Mouse (Mus musculus) hindlimb bud, embryonic 11.5 days (tissue): ENCODE data around the gene Bcl7b.
"Not testable (repeated sequence)": the region's sequence is repeated elsewhere in the genome, so short reads cannot be mapped to it uniquely, and the experiment has no call there.

Source experiments
- DNase-seq: peaks from one replicate; pipeline ENCODE4 v3.0.0-alpha.2; 2012; ENCODE audit warnings: low read depth, low spot score; ENCODE audit errors: extremely low spot score

Bcl7b gene

DNA sequence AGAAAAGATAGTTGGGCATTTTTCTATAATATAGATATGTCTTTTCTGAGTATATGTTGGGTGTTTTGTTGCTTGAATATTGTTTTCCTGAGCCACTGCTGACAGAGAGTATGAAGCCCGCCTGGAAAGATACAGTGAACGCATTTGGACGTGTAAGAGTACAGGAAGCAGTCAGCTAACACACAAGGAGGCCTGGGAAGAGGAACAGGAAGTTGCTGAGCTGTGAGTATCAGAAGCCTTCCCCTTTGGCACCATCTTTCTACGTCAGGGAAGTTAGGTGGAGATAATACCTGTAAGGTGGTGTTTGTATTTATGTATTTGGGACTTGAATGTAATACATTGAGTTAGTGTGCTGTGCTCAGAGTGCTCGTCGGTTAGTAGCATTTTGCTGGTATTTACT lies 28.3 kb downstream of the Bcl7b start:
- no peak for DNase-seq

DNA sequence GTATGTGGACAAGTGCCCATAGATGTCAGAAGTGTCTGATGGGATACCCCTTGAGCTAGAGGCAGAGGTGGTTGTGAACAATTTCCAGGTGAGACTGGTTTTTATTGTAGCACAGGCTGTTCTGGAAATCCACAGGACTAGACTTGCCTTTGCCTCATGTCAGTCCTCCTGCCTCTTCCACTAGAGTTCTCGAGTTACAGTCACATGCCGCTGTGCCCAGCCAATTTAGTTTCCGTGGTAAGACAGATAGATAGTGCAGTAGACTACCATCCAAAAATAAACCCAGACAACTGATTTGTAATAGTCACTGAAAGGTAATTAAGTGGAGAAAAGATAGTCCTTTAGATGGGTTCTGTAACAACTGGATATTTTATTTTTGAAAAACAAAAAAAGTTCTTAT lies 34.7 kb downstream of the Bcl7b start:
- no peak for DNase-seq

DNA sequence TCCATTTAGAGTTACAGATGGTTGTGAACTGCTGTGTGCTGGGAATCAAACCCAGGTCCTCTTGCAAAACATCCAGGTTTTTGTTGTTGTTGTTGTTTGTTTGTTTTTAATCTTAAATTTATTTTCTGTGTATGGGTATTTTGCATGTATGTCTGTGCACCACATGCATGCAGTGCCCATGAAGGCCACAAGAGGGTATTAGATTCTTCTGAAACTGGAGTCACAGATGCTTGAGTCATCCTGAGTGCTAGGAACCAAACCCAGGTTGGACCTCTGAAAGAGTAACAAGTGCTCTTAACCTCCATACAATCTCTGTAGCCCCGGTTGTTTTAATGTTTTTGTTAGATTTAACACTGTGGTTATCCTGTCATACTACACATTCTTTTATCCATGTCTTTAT lies 40.1 kb downstream of the Bcl7b start:
- DNase-seq, result no peak

DNA sequence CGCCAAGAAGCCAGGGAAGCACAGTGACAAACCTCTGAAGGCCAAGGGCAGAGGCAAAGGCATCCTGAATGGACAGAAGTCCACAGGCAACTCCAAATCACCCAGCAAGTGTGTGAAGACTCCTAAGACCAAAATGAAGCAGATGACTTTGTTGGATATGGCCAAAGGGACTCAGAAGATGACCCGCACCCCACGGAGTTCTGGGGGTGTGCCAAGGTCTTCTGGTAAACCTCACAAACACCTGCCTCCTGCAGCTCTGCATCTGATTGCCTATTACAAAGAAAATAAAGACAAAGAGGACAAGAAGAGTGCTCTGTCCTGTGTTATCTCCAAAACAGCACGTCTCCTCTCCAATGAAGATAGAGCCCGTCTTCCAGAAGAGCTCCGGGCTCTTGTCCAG lies 48.8 kb downstream of the Bcl7b start:
- no peak for DNase-seq

DNA sequence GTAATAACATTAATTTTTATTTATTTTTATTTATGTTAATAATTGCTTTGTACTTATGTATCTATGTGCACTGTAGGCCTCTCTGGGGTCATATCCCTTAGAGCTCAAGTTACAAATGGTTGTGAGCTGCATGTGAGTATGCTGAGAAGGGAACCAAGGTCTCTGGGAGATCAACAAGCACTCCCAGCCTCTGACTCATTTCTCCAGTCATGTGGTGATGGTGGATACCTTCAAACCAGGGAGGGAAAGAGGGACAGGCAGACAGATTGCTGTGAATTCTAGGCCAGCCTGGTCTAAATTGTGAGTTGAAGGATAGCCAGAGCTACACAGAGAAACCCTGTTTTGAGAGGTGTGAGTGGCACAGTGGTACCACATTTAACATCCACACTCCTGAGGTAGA lies 52.9 kb downstream of the Bcl7b start:
- DNase-seq, result no peak

DNA sequence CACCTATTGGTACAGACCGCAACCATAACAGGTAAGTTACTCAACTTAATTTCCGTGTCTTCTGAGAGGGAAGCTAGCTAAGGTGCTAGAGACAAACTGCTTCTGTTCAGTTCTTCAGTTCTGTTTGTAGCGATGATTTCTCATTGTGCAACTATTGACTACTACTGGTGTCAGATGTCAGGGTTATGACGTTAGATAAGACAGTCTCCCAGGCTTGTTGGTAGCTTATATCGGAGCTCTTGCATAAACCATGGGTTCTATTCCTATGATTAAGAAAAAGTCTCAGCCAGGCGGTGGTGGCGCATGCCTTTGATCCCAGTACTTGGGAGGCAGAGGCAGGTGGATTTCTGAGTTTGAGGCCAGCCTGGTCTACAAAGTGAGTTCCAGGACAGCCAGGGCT lies 54.0 kb downstream of the Bcl7b start:
- DNase-seq, result no peak

DNA sequence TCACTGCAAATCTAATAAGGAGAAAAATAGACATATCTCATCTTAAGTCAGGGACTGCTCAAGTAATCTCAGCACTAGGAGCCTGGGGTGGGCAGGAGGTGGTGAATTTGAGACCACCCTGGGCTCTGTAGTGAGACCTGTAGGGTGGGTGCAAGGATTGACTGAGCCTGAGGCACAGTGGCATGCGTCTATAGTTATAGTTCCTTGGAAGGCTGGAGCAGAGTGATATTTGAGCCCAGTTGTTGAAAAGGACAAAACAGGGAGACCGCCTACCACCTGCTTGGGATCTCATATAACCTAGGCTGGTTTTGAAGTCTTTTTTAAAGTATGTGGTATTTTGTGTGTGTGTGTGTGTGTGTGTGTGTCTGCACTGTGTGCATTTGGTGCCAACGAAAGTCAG lies 56.1 kb downstream of the Bcl7b start:
- DNase-seq, result no peak

DNA sequence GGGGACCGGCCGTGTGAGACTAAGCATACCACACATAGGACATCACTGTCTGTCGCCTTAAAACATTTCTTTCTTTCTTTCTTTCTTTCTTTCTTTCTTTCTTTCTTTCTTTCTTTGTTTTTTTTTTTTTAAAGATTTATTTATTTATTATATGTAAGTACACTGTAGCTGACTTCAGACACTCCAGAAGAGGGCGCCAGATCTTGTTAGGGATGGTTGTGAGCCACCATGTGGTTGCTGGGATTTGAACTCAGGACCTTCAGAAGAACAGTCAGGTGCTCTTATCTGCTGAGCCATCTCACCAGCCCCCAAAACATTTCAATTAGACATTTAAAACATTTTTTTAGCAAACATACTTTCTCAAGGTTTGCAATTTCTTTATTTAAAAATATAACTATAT lies 57.8 kb downstream of the Bcl7b start:
- not testable (repeated sequence) for DNase-seq

DNA sequence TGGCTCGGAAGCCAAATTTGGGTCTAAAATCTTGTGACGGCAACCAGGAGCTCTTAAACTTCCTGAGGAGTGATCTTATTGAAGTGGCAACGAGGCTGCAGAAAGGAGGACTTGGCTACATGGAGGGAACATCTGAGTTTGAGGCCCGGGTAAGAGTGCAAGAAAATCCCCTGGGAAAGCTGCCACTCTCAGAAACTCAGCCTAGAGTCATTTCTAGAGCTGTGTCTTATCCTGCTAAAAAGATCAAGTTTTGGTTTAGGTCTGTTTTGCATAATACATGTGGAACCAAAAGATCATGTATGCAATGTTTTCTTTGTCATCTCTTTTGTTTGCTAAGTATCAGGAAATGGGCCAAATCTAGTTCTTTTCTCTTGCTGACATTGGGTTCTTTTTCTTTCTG lies 62.1 kb downstream of the Bcl7b start:
- no peak for DNase-seq
